Mouse (Mus musculus) midbrain, embryonic 16.5 days (tissue): Measurements from ENCODE around the gene 1700003E16Rik. TPM values are rescaled to one million over a fixed set of nuclear protein-coding genes. Genes with fewer than 3 reads are reported as not detected.

ENCODE experiments used
- ATAC-seq: fragments of 200-750 bp; cut with Nextera tagmentation; 2 replicates; pipeline ENCODE4 v1.8.0; 2017; ENCODE audit warnings: moderate TSS enrichment
- H3K27ac ChIP-seq: fragments of 300-500 bp; sonication (generic); 2 replicates; pipeline ENCODE4 v1.5.1; 2014; ENCODE audit warnings: mild to moderate bottlenecking, low read length, mixed read lengths
- H3K27me3 ChIP-seq: fragments of 300-500 bp; sonication (generic); 2 replicates; pipeline ENCODE4 v1.6.1; 2014; ENCODE audit warnings: low read depth, low read length, mixed read lengths; ENCODE audit not compliant: control insufficient read depth, insufficient read depth
- H3K36me3 ChIP-seq: fragments of 300-500 bp; sonication (generic); 2 replicates; pipeline ENCODE4 v1.6.1; 2014; ENCODE audit warnings: mild to moderate bottlenecking, low read length, moderate library complexity, mixed read lengths; ENCODE audit not compliant: control insufficient read depth, insufficient read depth
- H3K4me1 ChIP-seq: fragments of 300-500 bp; sonication (generic); 2 replicates; pipeline ENCODE4 v1.6.1; 2014; ENCODE audit warnings: mild to moderate bottlenecking, low read length, mixed read lengths; ENCODE audit not compliant: control insufficient read depth, insufficient read depth
- H3K4me2 ChIP-seq: fragments of 300-500 bp; sonication (generic); 2 replicates; pipeline ENCODE4 v1.6.1; 2014; ENCODE audit warnings: mild to moderate bottlenecking, low read length, mixed read lengths
- H3K4me3 ChIP-seq: fragments of 300-500 bp; sonication (generic); 2 replicates; pipeline ENCODE4 v1.5.1; 2014; ENCODE audit warnings: low read depth, mild to moderate bottlenecking, low read length, moderate library complexity, mixed read lengths
- H3K9ac ChIP-seq: fragments of 300-500 bp; sonication (generic); 2 replicates; pipeline ENCODE4 v1.6.1; 2014; ENCODE audit warnings: low read depth, low read length, mixed read lengths
- H3K9me3 ChIP-seq: fragments of 300-500 bp; sonication (generic); replicated peaks from 2 replicates; pipeline ENCODE4 v1.6.1; 2014; ENCODE audit warnings: mild to moderate bottlenecking, low read length, mixed read lengths; ENCODE audit not compliant: control insufficient read depth, poor library complexity, severe bottlenecking
- whole genome bisulfite sequencing: fragments of 180-500 bp; shearing (Covaris S2); extraction: QIAGEN DNeasy Blood & Tissue Kit; methylation state at CpG from one replicate; pipeline ENCODE4 v1.1.7; 2014; 5-methylcytosine and 5-hydroxymethylcytosine counted together
- polyA plus RNA-seq: library from polyadenylated mRNA; unstranded; fragments of >200 nt; fragmentation: Nextera tagmentation; extraction: Ambion mirVana; gene quantifications from 2 replicates; pipeline ENCODE4 v1.2.1, GENCODE M21; 2015

The 1700003E16Rik gene
- polyA plus RNA-seq = 11.4 and 16.3 TPM in 2 replicates

DNA sequence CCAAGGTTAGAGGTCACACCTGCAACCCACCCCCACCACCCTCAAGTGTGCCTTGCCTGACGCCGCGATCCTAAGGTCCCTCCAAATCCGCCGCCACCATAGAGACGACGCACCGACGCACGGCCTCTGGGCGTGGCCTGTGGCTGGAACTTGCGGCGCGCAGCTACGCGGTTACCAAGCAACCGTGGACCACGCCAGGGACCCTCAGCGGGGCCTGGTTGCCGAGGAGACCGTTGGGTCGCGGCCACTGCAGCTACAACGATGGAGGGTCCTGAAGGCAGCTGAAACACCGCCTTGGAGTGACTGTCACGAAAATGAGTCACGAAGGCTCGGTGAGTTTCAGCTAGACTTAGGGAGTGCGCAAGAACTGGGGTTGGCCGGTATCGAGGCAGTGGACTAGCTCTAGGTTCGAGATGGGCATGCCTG lies at the start of gene 1700003E16Rik, which contains the start of gene Wdr54:
Gene 1700003E16Rik (plus strand): TSS at position 146 of the 426 bp plus-strand sequence.
Gene Wdr54 (minus strand): TSS at position 139 of the 426 bp plus-strand sequence.
- peak; percentile 95 for ATAC-seq
- Histone ChIP-seq H3K27me3 (peaks cover 13% of the 10 kb centered on the region), H3K9me3 (no peaks in the 10 kb centered on the region), H3K4me1 (peaks cover 10% of the 10 kb centered on the region), H3K4me3 (peak within 1 kb of the TSS; percentile 48), H3K36me3 (no peaks in the 10 kb centered on the region; the same call in 1 of the 2 replicates), H3K4me2 (peak within 1 kb of the TSS; percentile 87), H3K27ac (peak within 1 kb of the TSS; percentile 55; the same call in 1 of the 2 replicates), H3K9ac (peak within 1 kb of the TSS; percentile 74)
- WGBS = under 1% methylated on average over 32 of the region's 32 CpGs

DNA sequence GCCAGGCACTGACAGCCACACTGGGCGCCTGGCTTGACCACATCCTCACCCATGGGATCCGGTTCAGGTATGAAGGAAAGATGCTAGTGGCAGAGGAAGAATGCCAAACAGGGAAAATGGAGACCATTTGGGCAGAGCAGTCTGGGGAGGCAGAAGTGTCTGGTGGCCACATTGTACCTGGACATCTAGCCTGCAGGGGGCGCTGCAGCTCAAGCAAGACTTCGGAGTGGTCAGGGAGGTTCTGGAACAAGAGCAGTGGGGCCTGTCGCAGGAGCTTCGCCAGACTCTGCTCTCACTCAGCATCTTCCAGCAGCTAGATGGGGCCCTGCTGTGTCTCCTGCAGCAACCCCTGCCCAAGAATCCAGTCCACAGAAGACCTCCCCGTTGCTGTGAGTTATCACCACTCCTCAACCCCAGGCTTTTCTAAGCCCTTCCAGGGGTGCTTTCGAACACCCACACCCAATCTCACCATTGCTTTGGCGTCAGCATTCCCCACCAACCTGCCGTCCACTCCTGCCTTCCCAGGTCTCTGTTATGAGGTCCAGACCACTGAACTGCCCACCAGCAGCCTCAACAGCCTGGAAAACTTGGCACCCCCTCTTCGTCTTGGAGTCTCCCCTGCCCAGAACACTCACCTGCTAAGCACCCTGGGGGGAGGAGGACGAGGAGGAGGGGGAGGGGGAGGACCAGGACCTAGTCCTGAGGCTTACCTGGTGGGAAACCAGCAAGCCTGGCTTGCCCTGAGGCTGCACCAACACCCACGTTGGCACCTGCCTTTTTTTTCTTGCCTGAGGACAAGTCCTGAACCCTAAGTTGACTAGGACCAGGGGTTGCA lies 48.4 kb upstream of the 1700003E16Rik start:
- peak overlapping the region; percentile 71; the same call in 1 of the 2 replicates for H3K27ac ChIP-seq
- 34% methylated on average over 13 of the region's 13 CpGs for WGBS
- peaks cover 4% of the 10 kb centered on the region; the same call in 1 of the 2 replicates for H3K36me3 ChIP-seq
- peak overlapping the region; percentile 96 for H3K4me2 ChIP-seq
- ATAC-seq = 0 out of 2 replicates have a peak, but pooled peaks have one; percentile 3
- no peaks in the 10 kb centered on the region for H3K9me3 ChIP-seq
- no peaks in the 10 kb centered on the region for H3K27me3 ChIP-seq
- H3K4me3 ChIP-seq = no peak overlapping the region
- peak overlapping the region; percentile 86; the same call in 1 of the 2 replicates for H3K9ac ChIP-seq
- peaks cover 27% of the 10 kb centered on the region for H3K4me1 ChIP-seq

DNA sequence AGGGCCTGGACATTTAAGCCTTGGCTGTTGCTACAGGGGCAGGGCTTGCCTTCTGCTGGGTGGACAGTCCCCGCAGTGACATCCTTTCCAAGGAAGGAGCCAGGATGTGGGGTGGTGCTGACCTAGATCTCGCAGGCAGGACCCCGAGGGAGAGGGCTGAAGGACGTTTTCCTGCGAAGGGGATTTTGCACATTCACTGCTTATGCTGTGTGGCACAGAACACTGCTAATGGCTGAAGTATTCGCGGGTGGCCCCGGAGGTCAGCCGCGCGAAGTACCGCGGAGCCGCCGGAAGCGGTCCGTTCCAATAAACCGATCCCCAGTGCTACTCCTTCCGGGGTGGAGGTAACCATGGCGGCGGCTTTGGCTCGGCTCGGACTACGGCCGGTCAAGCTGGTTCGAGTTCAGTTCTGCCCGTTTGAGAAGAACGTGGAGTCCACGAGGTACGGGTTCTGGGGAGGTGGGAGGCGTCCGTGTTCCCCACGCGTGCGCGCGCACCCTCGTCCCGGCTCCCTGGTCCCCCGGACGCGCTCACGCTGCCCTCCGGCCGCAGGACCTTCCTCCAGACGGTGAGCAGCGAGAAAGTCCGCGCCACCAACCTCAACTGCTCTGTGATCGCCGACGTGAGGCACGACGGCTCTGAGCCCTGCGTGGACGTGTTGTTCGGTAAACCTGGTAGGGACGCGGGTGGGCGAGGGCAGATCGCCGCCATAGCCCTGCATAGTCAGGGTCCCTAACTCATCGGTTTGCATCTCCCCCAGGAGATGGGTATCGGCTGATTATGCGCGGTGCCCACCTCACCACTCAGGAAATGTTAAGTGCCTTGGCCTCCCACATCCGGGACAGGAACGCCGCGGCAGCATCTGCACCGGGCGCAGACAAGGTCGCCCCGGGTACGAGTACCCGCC lies 47.2 kb upstream of the 1700003E16Rik start, which contains the start of gene Mrpl53:
Gene Mrpl53 (plus strand): TSS at position 279 of the 907 bp plus-strand sequence.
- peak within 1 kb of the TSS; percentile 71 for H3K27ac ChIP-seq
- ATAC-seq = peak; percentile 91
- peaks cover 4% of the 10 kb centered on the region; the same call in 1 of the 2 replicates for H3K36me3 ChIP-seq
- H3K9ac ChIP-seq = peak within 1 kb of the TSS; percentile 86
- no peaks in the 10 kb centered on the region for H3K27me3 ChIP-seq
- H3K4me3 ChIP-seq = peak within 1 kb of the TSS; percentile 85
- H3K4me2 ChIP-seq = peak within 1 kb of the TSS; percentile 96
- H3K4me1 ChIP-seq = peaks cover 19% of the 10 kb centered on the region
- whole genome bisulfite sequencing = under 1% methylated on average over 76 of the region's 76 CpGs
- H3K9me3 ChIP-seq = no peaks in the 10 kb centered on the region

DNA sequence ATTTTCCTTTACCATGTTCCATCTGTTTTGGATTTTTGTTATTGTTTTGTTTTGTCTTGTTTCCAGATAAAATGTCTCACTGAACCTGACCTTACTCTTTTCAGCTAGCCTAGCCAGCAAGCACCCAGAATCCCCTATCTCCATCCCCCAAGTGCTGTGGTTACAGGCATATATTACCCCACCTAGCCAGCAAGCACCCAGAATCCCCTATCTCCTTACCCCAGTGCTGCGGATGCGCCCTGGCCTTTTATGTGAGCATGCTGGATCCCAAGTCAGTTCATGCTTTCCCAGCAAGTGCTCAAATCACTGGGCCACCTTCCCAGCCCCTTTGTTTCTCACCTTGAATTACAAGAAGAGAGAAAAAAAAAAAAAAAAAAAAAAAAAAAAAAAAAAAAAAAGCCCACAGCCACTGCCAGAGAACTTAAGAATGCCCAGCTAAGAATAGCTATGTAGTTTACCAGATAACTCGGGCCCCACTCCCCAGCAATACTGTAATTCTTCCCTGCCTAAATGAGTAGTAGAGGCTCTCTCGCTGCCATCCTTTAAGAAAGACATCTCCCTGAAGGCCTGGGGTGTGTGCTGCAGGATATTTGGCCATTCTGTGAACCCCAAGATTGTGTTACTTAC lies 44.6 kb upstream of the 1700003E16Rik start:
- Histone ChIP-seq H3K27me3 (no peaks in the 10 kb centered on the region), H3K4me2 (no peak overlapping the region), H3K4me3 (no peak overlapping the region), H3K9me3 (no peaks in the 10 kb centered on the region), H3K4me1 (peaks cover 31% of the 10 kb centered on the region), H3K36me3 (peaks cover 4% of the 10 kb centered on the region; the same call in 1 of the 2 replicates), H3K9ac (no peak overlapping the region), H3K27ac (no peak overlapping the region)
- ATAC-seq = no peak
- 86% methylated on average over 4 of the region's 4 CpGs for WGBS

DNA sequence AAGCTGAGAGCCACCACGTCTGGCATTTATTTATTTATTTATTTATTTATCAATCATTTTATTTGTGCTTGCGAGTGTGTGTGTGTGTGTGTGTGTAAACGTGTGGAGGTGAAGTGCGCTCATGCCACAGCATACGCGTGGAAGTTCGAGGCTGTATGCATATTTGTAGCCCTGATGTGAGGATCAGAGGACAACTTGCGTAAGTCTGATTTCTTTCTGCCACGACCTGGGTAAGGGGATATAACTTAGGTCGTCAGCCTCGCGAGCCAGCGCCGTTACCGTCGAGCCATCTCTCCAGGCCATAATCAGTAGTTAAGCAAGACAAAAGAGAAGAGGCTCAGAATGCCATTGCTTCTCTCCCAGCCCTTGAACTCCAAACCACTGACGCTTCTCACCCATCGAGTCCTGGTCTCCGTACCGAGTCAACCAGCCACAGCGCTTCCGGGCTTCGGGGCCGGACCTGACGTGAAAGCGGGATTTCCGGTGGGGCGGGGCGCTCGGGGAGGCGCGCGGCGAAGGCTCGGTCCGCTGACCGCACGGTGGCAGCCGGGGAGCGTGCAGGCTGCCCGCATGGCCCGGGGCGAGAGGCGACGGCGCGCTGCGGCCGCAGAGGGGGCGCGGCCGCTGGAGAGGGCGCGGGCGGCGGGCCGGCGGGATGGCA lies 41.1 kb upstream of the 1700003E16Rik start, which contains the start of gene Mogs:
Gene Mogs (plus strand): TSS at position 486 of the 661 bp plus-strand sequence.
- Histone ChIP-seq H3K4me2 (peak within 1 kb of the TSS; percentile 95), H3K4me1 (peaks cover 27% of the 10 kb centered on the region), H3K9me3 (no peaks in the 10 kb centered on the region), H3K36me3 (peaks cover 15% of the 10 kb centered on the region), H3K4me3 (peak within 1 kb of the TSS; percentile 86), H3K27ac (peak within 1 kb of the TSS; percentile 81), H3K27me3 (no peaks in the 10 kb centered on the region), H3K9ac (peak within 1 kb of the TSS; percentile 93)
- 3% methylated on average over 45 of the region's 58 CpGs for WGBS
- ATAC-seq = peak; percentile 87

DNA sequence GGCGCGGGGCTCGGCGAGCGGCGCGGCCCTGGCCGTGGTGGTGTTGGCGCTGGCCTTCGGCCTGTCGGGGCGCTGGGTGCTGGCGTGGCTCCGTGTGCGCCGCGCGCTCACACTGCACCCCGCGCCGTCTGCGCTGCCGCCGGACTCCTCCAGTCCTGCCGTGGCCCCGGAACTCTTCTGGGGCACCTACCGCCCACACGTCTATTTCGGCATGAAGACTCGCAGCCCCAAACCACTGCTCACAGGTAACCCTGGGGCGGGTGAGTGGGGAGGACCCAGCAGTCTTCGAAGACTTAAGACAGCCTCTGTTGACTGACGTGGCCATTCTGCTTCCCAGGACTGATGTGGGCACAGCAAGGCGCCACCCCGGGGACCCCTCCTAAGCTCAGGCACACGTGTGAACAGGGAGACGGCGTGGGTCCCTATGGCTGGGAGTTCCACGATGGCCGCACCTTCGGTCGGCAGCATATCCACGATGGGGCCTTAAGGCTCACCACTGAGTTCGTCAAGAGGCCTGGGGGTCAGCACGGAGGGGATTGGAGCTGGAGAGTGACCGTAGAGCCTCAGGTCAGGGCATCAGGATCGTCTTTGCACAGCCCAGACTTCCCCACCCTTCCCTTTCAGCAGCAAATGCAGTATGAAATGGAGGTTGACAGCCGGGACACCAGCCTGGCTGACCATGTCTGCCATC lies 40.4 kb upstream of the 1700003E16Rik start:
- H3K4me2 ChIP-seq = peak overlapping the region; percentile 95
- H3K9me3 ChIP-seq = no peaks in the 10 kb centered on the region
- no peaks in the 10 kb centered on the region for H3K27me3 ChIP-seq
- WGBS = 1% methylated on average over 40 of the region's 48 CpGs
- H3K4me1 ChIP-seq = peaks cover 29% of the 10 kb centered on the region
- peak overlapping the region; percentile 81 for H3K27ac ChIP-seq
- peaks cover 15% of the 10 kb centered on the region for H3K36me3 ChIP-seq
- peak overlapping the region; percentile 86 for H3K4me3 ChIP-seq
- ATAC-seq = peak; percentile 52
- H3K9ac ChIP-seq = peak overlapping the region; percentile 93

DNA sequence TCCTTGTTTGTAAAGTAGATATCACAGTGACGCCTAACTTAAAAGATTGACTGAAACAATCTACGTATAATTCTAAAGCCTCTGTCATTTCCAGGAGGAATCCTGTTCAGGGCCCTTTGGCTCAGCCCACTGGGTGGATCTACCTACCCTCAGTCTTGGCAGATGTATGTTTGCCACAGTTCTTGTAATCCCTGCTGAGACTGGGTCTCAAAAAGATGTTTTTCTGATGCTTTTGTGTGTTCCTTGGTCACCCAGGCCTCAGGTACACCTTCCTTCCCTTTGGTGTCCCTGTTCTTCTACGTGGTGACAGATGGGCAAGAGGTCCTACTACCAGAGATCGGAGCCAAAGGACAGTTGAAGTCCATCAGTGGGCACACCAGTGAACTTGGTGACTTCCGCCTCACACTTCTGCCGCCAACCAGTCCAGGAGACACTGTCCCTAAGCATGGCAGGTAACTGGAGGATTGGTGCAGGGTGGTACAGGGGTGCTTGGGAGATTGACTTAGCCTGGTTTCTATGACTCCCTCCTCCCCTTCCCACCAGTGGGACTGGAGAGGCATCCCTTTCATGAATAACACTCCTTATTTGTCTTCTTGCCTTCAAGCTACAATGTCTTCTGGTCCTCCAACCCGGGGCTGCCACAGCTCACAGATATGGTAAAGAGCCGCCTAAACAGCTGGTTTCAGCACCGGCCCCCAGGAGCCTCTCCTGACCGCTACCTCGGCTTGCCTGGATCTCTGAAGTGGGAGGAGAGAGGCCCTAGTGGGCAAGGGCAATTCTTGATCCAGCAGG lies 39.6 kb upstream of the 1700003E16Rik start:
- WGBS = 77% methylated on average over 11 of the region's 11 CpGs
- Histone ChIP-seq H3K4me3 (peak overlapping the region; percentile 86), H3K27me3 (no peaks in the 10 kb centered on the region), H3K9me3 (no peaks in the 10 kb centered on the region), H3K4me2 (peak overlapping the region; percentile 95), H3K9ac (peak overlapping the region; percentile 93), H3K27ac (no peak overlapping the region), H3K4me1 (peaks cover 29% of the 10 kb centered on the region), H3K36me3 (peaks cover 15% of the 10 kb centered on the region)
- ATAC-seq = no peak
